Mouse (Mus musculus): ENCODE measurements at regions not wholly inside any gene's neighbourhood (a gene's known extent, or its start where the extent isn't known, plus 50 kb on each side); places are given as distances from the start of the nearest gene placed in this dataset.

GRCm38 (mm10) chr17:9845451-9846075 is 176.0 kb upstream of the Pabpc6 start:
- TF ChIP-seq POLR2A (IDR thresholded peaks at IDR 0.05; ENCODE audit: borderline replicate concordance, low read depth, low read length) = no peak
- TF ChIP-seq CTCF (IDR thresholded peaks at IDR 0.05; ENCODE audit: low read depth, low read length) = no peak
